Comparison of ENCODE assay signal across 9 mouse cellular contexts in genomic region chr11:3193363-3193762, GRCm38 (mm10). TPM values are rescaled to one million over a fixed set of nuclear protein-coding genes. Genes with fewer than 3 reads are reported as not detected.
DNase-seq lines count a peak whose midpoint lies in the region; ATAC-seq and TF ChIP-seq lines count a peak whose summit lies in the region.
"Had no signal": no experiment of that assay in that cellular context is flagged by ENCODE, and none has a peak within 500 bp of the region (broad histone marks: within the 10 kb centered on the region; RNA-seq: fewer than 3 reads in every experiment).

Gene Sfi1 (minus strand): TSS chr11:3193463.

- no peak within 1 kb of the TSS for H3K4me2 ChIP-seq in hindbrain, embryonic 15.5 days
- no peak within 1 kb of the TSS for H3K4me2 ChIP-seq in neural tube, embryonic 14.5 days (ENCODE audit: low read depth, low read length)

- TF ChIP-seq CTCF in thymus, adult 2 months (IDR thresholded peaks at IDR 0.05; ENCODE audit: borderline replicate concordance, control insufficient read depth, extremely low read depth, insufficient read depth, low read length, poor library complexity) = no peak

- H3K36me3 ChIP-seq in thymus, adult 2 months (ENCODE audit: control insufficient read depth, insufficient read depth, low read length) = no peaks in the 10 kb centered on the region
- H3K36me3 ChIP-seq in hindbrain, embryonic 15.5 days = no peaks in the 10 kb centered on the region
- no peaks in the 10 kb centered on the region for H3K36me3 ChIP-seq in neural tube, embryonic 14.5 days (ENCODE audit: control insufficient read depth, insufficient read depth, low read length)

- H3K9ac ChIP-seq in hindbrain, embryonic 15.5 days = no peak within 1 kb of the TSS
- no peak within 1 kb of the TSS for H3K9ac ChIP-seq in neural tube, embryonic 14.5 days (replicated peaks; ENCODE audit: low read depth, low read length)

- no peak within 1 kb of the TSS for H3K4me3 ChIP-seq in thymus, adult 2 months (ENCODE audit: control insufficient read depth, insufficient read depth, low read length)
- no peak within 1 kb of the TSS for H3K4me3 ChIP-seq in hindbrain, embryonic 15.5 days
- no peak within 1 kb of the TSS for H3K4me3 ChIP-seq in neural tube, embryonic 14.5 days (ENCODE audit: low read depth, low read length)

- H3K27me3 ChIP-seq in thymus, adult 2 months (ENCODE audit: control insufficient read depth, insufficient read depth, low read length) = no peaks in the 10 kb centered on the region
- no peaks in the 10 kb centered on the region for H3K27me3 ChIP-seq in hindbrain, embryonic 15.5 days
- H3K27me3 ChIP-seq in neural tube, embryonic 14.5 days (ENCODE audit: control insufficient read depth, insufficient read depth, low read length) = no peaks in the 10 kb centered on the region

- TF ChIP-seq POLR2A in thymus, adult 2 months (IDR thresholded peaks at IDR 0.05; ENCODE audit: control insufficient read depth, extremely low read depth, insufficient read depth, low read length, poor library complexity) = no peak

- ATAC-seq in hindbrain, embryonic 15.5 days (ENCODE audit: low FRiP score, low read depth) = no peak
- no peak for ATAC-seq in neural tube, embryonic 14.5 days (ENCODE audit: low read depth)

- no peaks in the 10 kb centered on the region for H3K9me3 ChIP-seq in hindbrain, embryonic 15.5 days
- no peaks in the 10 kb centered on the region for H3K9me3 ChIP-seq in neural tube, embryonic 14.5 days (ENCODE audit: control insufficient read depth, low read length)

- no peak within 1 kb of the TSS for H3K27ac ChIP-seq in thymus, adult 2 months (ENCODE audit: control insufficient read depth, insufficient read depth, low read length)
- no peak within 1 kb of the TSS for H3K27ac ChIP-seq in hindbrain, embryonic 15.5 days (replicated peaks)
- no peak within 1 kb of the TSS for H3K27ac ChIP-seq in neural tube, embryonic 14.5 days (ENCODE audit: low read depth, low read length)
- H3K27ac ChIP-seq: kidney, postnatal 0 days had no signal

- DNase-seq in gastrocnemius, postnatal 25 days = no peak
- no peak for DNase-seq in gastrocnemius, adult 18-20 months (ENCODE audit: low spot score)
- DNase-seq in thymus, adult 2 months = no peak
- no peak for DNase-seq in thymus, postnatal 10 days (ENCODE audit: low spot score in 2 of 2)
- no peak for DNase-seq in ovary, postnatal 14 days (ENCODE audit: low spot score)
- no peak for DNase-seq in right cerebral cortex, postnatal 10 days (ENCODE audit: low spot score in 2 of 2)

- 88% methylated on average over 25 of the region's 25 CpGs for WGBS in thymus, adult 2 months
- WGBS in hindbrain, embryonic 15.5 days = 85% methylated on average over 25 of the region's 25 CpGs
- 85% methylated on average over 25 of the region's 25 CpGs for WGBS in neural tube, embryonic 14.5 days

- H3K4me1 ChIP-seq in thymus, adult 2 months (replicated peaks; ENCODE audit: control insufficient read depth, insufficient read depth, low read length) = no peaks in the 10 kb centered on the region
- H3K4me1 ChIP-seq in hindbrain, embryonic 15.5 days (replicated peaks) = no peaks in the 10 kb centered on the region
- no peaks in the 10 kb centered on the region for H3K4me1 ChIP-seq in neural tube, embryonic 14.5 days (ENCODE audit: control insufficient read depth, insufficient read depth, low read length)

RNA-seq across cellular contexts. Expression of gene Sfi1, which starts in this region (rescaled TPM):
- 10 to 100 TPM; 10.8 to 14.1 TPM for total RNA-seq in gastrocnemius, postnatal 25 days (2021)
- 10 to 100 TPM in 1 of 2 experiments, 1 to 10 TPM in 1; 9.8 to 12.4 TPM for total RNA-seq in gastrocnemius, adult 18-20 months (2021)
- polyA plus RNA-seq in thymus, adult 2 months (2012; rRNA removed) = 36.8 and 49.4 TPM in 2 replicates
- polyA plus RNA-seq in hindbrain, embryonic 15.5 days (2015; fragmentation: Nextera tagmentation; extraction: Ambion mirVana) = 16.9 and 17.2 TPM in 2 replicates
- 12.8 and 14.4 TPM in 2 replicates for polyA plus RNA-seq in neural tube, embryonic 14.5 days (2014; fragmentation: Nextera tagmentation; extraction: Ambion mirVana)
